Mouse (Mus musculus): ENCODE measurements around the gene Naa60. TPM values are rescaled to one million over a fixed set of nuclear protein-coding genes. Genes with fewer than 3 reads are reported as not detected.

The Naa60 gene
- total RNA-seq, 2 experiments from 2014 or later, result 56.6 to 58.7 TPM

Small RNAs within 50 kb of the gene (microRNA-seq; reads per million reads assigned to microRNA genes)
- 0 reads per million in 2 experiments for gene Gm23493

Other genes starting within 250 kb of the Naa60 start
- not detected for gene Mefv, start 154.3 kb upstream of the Naa60 start, total RNA-seq (2021)
- 10 to 100 TPM; 11.2 to 13.4 TPM for gene Zfp263, start 128.3 kb upstream of the Naa60 start, total RNA-seq (2021)
- gene Olfr15, start 41.5 kb upstream of the Naa60 start, total RNA-seq (2021), result not detected
- gene Zfp174, start 25.1 kb upstream of the Naa60 start, total RNA-seq (2021), result 1 to 10 TPM; 1.1 to 1.5 TPM
- gene Zfp597, start 12.2 kb downstream of the Naa60 start, total RNA-seq (2021), result 10 to 100 TPM; 11.3 to 12.7 TPM
- gene Gm20695, start 12.3 kb downstream of the Naa60 start, total RNA-seq (2021), result not detected
- gene 1700037C18Rik, start 36.3 kb downstream of the Naa60 start, total RNA-seq (2021), result 1 to 10 TPM; 3.6 to 4.6 TPM
- 10 to 100 TPM in 1 of 2 experiments, 1 to 10 TPM in 1; 9.4 to 11.3 TPM for gene Cluap1, start 36.4 kb downstream of the Naa60 start, total RNA-seq (2021)
- gene Nlrc3, start 104.3 kb downstream of the Naa60 start, total RNA-seq (2021), result 1 to 10 TPM; 3.0 to 3.1 TPM
- 10 to 100 TPM; 11.0 to 14.4 TPM for gene Slx4, start 131.4 kb downstream of the Naa60 start, total RNA-seq (2021)
- gene Dnase1, start 164.6 kb downstream of the Naa60 start, total RNA-seq (2021), result not detected
- 100 to 1,000 TPM; 154 to 164 TPM for gene Trap1, start 205.5 kb downstream of the Naa60 start, total RNA-seq (2021)

Measured in heart, postnatal 10 days (tissue).